Mouse (Mus musculus) ovary, adult 2 months (tissue): ENCODE measurements around the gene Ankrd12. TPM values are rescaled to one million over a fixed set of nuclear protein-coding genes. Genes with fewer than 3 reads are reported as not detected.

Experiments used
- polyA plus RNA-seq: library from polyadenylated mRNA; depleted of rRNA; stranded (reverse); fragments of >200 nt; gene quantifications from 2 replicates; pipeline ENCODE4 v1.2.3, GENCODE M21; 2012; rRNA removed

Ankrd12 gene
- 4.4 and 5.2 TPM in 2 replicates for polyA plus RNA-seq

GRCm38 (mm10) chr17:66076934-66077333, at the start of gene Ankrd12:
Gene Ankrd12 (minus strand): TSS chr17:66077089.

DNA sequence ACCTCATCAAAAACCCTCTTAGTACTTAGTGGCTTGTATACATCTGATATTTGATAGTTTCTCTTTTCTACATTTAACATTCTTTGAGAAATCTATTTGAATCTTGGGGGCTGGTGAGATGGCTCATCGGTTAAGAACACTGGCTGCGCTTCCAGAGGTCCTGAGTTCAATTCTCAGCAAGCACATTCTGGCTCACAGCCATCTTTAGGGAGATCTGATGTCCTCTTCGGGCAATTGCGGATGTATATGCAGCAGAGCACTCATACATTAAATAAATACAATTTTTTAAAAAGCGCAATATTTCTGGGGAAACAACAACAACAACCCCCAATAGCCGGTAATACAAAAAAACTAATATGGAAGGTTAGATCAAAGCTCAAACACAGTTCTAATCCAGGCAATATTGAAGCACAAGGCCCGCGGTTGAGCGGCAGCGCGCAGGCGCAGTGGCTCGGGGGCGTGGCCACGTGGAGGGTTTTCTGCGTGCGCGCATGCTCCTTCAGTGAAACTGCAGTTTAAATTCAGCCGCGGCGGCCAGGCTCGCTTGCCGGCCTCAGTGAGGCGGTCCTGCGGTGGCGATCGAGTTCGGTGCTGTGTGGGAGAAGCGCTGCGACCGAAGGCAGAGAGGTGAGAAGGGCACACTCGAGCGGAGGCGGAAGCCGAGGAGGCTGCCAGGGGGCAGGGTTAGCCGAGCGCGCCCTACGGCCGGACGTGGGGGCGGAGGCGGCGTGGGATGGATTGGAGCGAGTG, 46.4 kb upstream of the Ankrd12 start, which contains the start of gene Ddx11:
Gene Ddx11 (plus strand): TSS at position 455 of the 750 bp plus-strand sequence.

GRCm38 (mm10) chr17:66111402-66111959, 34.6 kb upstream of the Ankrd12 start, which contains the start of gene Washc1:
Gene Washc1 (plus strand): TSS chr17:66111545.

DNA sequence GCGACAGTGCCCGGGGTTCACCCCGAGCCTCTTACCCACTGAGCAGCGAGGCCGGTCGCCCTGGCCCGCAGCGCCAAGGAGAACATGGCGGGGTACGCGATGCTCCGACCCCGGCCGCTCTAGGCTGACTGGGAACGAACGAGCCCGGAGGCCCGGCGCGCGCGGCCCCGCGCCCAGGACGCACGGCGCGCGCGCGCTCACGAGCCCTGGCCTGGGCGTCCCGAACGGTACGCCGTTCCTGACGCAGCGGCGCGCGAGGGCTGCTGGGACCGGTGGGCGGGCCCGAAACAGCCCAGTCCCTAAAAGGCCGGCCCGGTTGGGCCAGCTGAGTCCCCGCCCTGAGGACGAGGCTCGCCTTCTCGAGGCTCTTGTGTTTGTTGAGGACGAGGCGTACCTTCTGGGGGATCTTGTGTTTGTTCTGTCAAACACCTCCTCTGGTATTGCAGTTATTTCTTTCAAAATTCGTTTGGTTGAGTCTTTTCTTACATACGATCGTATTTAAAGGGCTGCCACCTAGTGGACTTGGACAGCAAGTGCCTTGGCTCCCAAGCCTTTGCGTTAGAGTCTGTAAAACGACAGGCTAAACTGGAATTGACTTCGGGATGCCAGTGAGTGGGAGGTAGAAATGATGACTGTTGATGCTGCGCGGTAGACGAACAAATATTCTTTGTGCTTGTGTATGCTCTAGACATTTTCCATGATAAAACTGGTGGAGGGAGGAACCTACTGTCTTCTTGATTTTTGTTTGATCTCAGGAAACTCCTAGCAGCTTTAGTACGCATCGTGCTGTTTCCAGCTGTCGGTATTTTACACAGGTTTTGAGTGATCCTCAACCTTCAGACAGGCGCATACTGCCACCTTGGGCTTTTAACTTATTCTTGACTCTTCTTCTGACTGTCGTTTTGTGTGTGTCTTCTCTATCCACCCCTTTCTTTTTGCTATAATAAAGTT, 24.8 kb upstream of the Ankrd12 start, which contains the start of gene Ndufv2:
Gene Ndufv2 (minus strand): TSS at position 180 of the 951 bp plus-strand sequence.

GRCm38 (mm10) chr17:65950622-65951404, 126.1 kb downstream of the Ankrd12 start, which contains the start of gene Twsg1:
Gene Twsg1 (minus strand): TSS chr17:65951226.

Other genes with a start within 250 kb of the Ankrd12 start
- 48.3 and 57.6 TPM in 2 replicates for gene Ralbp1, start 191.3 kb downstream of the Ankrd12 start, polyA plus RNA-seq
- 103 TPM in 2 replicates for gene Twsg1, start 125.9 kb downstream of the Ankrd12 start, polyA plus RNA-seq
- gene Ndufv2, start 24.5 kb upstream of the Ankrd12 start, polyA plus RNA-seq = 17.7 and 28.5 TPM in 2 replicates
- 63.4 and 73.0 TPM in 2 replicates for gene Washc1, start 34.5 kb upstream of the Ankrd12 start, polyA plus RNA-seq
- gene Ddx11, start 46.4 kb upstream of the Ankrd12 start, polyA plus RNA-seq = 9.9 and 10.1 TPM in 2 replicates